Mouse (Mus musculus): ENCODE measurements around the gene Tns4.
A peak's percentile ranks its signal among the peaks of the same experiment; 100 is the strongest.

The Tns4 gene

DNA sequence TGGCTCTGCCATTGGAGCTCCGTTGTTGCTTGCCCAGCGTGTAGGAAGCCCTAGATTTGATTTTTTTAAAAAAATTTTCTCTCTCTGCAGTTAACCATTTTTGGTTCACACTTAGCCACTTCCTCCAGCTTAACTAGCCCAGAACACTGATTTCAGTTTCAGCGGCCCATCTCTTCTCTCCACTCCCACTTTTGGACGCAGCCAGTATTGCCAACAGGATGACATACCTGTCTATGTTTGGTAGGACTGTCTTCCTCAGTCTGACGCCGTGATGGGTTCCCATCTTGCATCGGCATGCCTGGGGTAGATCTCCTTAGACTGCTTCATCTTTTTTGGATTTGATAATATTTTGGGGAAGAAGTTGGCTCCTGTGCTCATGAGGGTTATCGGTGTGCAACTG is 1.3 kb upstream of the Tns4 start:
- DNase-seq (ENCODE audit: low spot score), result no peak

DNA sequence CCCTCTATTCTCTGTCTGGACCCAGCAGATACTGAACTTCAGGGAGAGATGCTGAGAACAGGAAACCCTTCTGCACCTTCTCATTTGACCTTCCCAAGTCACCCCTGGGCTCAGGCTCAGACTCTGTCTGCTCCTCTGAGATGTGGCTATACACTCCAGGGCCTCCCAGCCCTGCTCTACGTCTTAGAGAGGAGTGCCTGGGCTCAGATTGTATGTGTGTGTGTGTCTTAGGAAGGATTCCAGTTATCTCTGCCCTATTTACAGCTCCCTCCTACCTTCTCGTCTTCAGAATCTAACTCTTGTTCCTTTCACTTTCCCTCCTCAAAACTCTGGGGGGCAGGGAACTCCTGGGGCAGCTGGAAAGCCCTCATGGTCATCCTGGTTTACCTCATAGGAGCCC is 620 bp downstream of the Tns4 start:
- no peak for DNase-seq (ENCODE audit: low spot score)

DNA sequence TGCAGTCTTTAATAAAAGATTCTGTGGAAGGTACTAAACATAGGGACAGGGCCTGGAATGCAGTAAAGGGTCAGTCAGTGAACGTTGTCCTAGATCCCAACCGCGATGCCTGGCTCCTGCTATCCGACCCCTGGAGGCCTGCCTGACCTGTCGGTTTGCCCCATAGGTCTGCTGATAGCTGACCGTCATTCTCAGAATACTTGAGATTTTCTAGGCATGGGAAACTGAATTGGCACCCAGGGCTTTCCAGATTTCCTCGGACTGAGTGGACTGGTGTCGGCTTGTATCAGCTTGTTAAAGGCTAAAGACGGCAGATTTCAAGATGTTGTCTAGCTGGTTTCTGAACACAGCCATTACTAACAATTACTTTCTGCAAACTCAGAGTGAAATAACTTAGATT is 4.7 kb downstream of the Tns4 start:
- DNase-seq (ENCODE audit: low spot score), result no peak

DNA sequence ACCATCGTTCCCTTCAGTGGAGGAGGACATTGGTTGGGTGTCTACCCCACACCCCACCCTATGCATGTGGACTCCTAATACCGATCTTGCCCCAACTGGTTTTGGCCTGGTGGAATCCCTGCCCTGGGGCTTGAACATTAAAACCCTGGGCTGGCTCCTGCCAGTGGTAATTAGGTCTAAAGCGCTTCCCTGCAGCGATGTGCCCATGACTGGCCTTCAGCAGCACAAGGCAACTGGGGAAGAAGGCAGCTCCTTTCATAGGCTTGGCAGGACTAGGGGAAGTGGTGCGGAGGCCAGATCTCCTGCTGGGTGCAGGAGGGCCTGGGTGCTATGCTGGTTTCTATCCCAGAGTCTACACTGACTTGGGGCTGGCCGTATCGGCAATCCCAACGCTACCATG is 5.6 kb downstream of the Tns4 start:
- no peak for DNase-seq (ENCODE audit: low spot score)

DNA sequence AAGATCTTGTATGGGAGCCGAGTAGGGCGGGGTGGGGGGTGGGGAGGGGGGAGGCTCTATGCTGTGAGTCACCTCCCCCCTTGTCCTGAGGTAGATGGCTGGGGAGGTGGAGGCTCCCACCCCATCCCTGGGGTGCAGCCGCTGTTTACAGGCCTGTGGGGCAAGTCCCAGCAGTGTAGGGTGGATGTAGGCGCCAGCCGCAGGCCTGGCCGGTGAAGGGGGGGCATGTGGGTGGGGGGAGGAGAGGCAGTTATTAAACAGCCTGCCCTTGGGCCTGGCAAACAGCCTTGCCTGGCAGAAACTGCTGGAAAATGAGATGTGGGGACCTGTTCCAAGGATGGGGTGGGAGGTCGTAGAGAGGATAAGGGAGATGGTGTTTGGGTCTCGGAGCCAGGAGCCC is 7.0 kb downstream of the Tns4 start:
- no peak for DNase-seq (ENCODE audit: low spot score)

DNA sequence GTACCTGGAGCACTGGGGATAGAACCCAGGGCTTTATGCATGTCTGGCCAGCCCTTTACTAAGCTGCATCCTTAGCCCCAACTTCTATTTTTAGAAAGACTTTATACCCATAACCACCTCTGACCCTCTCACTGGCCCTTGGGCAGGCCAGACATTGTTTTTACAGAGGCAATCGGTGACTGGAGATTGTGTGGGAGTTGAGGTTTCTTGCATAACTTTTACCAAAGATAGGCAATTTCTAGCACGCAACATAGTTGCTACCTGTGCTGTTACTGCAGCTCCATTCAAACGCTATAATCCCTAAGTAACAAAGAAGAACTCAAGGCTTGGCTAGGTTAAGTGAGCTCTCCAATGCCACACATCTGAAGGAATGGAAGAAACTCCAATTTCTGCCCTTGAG is 7.5 kb downstream of the Tns4 start:
- no peak for DNase-seq (ENCODE audit: low spot score)

DNA sequence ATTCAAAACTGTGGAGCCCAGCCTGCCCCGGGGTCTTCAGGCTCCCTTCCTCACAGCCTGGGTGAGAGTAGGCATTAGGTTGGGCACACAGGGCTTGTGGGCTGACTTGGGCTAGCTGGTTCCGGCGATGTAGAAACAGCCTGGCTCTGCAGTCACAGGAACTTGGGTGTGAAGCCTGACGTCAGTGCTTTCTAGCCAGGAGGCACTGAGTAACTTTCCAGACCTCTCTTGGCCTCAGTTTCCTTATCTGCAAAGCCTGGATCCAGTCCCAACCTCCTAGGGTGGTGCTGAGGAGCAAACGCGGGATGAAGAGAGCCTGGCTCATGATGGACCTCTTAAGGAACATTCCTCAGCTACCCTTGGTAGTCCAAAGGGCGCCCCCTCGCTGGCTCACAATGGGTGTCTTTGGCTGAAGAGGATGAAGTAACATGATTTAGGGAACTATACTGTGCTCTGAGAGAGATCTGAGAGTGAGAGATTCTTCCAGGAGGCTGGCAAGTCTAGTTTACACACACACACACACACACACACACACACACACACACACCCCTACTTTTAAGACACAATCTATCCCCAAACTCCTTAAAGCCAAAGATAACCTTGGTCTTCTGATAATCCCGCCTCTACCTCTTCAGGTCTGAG is 8.1 kb downstream of the Tns4 start:
- no peak for DNase-seq (ENCODE audit: low spot score)

DNA sequence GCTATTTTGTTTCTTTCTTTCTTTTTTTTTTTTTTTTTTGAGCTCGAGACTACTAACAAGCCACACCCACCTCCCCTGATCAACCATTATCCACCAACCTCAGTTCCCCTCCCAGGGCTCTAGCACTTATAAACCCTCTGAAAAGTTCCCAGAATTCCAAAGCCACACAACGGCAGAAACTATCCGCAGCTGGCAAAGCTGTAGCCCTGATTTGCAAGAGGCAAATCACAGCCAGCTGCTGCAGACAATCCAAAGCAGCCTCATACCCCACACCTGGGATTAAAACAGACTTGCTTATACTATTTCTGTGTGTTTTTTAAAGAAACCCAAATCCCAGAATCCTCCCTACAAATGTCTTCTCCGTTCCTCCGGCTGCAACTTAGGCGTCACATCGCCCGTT is 11.2 kb downstream of the Tns4 start:
- no peak for DNase-seq (ENCODE audit: low spot score)

DNA sequence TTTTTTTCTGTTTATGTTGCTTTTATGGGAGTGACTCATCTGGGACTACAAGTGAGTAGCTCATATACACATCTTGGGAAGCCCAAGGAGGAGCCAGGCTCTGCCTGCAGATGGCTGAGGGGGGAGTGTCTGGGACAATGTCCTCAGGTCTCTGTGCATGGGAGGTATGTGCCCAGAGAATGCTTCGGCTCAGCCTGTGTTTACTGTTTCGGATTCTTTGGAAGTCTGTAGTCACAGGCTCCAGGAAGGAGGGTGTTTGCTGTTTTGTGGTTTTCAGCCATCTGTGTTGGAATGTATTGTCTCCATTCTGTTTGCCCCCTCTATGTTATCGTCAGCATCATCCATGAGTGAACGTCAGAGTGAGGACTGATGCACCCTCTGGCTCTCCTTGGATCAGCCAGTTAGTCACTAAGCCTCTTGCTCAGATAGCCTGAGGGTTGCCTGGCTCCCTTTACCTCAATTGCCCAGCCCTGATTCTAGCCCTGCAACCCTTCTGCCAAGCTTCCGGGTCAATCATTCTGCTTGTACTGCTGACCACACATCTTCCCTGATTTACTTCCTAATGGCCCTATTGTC is 12.3 kb downstream of the Tns4 start:
- no peak for DNase-seq (ENCODE audit: low spot score)

DNA sequence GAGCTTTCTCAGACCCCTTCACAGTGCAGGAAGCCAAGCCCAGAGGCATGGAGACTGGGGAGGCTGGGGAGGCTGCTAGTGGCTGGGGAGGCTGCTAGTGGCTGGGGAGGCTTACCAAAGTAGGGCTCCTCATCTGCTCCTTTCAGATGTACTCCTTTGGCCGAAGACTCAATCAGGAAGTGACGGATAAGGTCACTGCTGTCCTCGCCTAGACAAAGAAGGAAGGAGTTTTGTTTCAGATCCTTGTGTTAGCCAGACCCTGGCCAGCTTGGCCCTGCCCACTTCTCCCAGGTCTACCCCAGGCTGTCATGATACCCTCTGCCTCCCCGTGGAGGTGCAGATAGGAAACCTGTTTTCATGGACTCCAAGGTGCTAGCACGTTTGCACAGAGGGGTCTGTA is 15.3 kb downstream of the Tns4 start:
- DNase-seq (ENCODE audit: low spot score), result no peak

DNA sequence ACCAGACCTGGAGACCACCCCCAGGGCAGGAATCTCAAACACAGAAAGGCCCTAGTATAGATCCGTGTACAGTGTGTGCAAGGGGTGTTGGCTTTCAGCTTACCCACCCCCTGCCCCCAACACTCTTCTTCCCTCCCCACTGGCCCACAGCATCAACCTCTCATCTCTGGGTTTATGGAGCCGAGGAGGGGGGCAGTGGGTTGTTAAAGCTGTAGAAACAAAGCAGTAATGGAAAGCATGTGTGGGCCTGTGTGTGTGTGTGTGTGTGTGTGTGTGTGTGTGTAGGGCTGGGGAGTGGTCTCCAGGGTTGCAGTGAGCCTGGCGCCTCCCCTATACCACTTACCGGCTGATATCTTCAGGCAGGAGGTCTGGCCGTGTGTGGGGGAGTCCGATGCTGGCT is 17.2 kb downstream of the Tns4 start:
- peak; percentile 63 for DNase-seq (ENCODE audit: low spot score)

DNA sequence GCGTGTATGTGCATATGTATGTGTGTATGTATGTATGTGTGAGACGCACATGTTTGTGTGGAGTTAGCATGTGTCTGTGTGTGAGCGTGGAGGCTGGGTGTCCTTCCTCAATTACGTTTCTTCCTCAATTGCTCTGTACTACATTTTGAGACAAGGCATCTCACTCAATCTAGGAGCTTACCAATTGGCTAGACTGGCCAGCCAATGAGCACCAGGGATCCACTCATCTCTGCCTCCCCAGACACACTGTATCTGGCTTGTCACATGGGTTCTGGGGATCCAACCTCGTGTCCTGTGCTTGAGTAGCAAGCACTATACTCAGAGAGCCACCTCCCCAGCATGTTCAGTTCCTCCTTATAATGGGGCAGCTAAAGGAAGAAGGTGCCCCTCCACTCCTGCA is 20.7 kb downstream of the Tns4 start:
- DNase-seq (ENCODE audit: low spot score), result no peak

DNA sequence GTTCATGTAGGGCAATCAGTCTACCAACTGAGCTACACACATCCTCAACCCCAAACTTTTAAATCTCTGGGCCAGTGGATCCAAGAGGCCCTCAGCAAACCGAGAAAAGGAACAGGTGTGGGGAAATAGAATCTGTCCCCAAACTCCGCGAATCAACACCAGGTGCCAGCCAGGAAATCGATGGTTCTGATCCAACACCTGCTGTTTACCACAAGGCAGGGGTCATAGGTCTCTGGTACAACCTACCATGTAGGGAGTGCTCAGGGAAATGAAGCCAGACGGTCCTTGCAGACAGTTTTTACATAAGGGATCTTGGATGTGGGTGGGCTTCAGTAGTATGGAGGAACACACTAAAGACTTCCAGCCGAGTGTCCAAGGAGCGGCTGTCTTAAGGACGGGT is 21.5 kb downstream of the Tns4 start:
- DNase-seq (ENCODE audit: low spot score), result no peak

DNA sequence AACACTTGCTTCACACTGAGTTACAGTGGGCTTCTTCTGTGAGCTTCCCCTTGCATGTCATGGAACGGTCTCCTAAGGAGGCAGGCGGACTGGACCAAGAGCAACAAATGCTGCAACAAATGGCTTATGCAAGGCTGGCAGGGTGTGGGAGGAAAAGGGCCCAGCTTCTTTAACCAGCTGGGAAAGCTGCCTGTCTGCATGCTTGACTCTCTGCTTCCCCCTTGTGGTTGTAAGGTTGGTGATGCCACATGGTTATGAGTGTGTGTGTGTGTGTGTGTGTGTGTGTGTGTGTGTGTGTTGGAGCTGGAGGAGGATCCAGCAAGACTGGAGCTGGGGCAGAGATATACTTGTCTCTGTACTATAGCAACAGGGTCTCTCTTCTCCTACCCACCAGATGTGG is 23.1 kb downstream of the Tns4 start:
- DNase-seq (ENCODE audit: low spot score), result peak; percentile 82

DNA sequence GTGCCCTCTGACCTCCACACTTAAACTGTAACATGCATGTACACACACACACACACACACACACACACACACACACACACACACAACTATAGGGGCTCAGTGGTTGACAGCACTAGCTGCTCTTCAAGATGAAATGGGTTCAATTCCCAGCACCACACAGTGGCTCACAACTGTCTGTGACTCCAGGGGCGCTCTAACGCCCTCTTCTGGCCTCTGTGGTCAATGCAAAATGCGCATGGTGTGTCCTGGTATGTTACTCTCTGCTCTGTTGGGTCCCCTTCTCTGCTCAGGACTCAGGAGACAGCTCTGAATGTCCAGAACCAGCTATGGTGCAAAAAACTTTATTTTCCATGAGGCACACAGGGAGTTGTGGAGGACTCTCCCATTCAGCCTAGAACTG is 23.8 kb downstream of the Tns4 start:
- no peak for DNase-seq (ENCODE audit: low spot score)

DNA sequence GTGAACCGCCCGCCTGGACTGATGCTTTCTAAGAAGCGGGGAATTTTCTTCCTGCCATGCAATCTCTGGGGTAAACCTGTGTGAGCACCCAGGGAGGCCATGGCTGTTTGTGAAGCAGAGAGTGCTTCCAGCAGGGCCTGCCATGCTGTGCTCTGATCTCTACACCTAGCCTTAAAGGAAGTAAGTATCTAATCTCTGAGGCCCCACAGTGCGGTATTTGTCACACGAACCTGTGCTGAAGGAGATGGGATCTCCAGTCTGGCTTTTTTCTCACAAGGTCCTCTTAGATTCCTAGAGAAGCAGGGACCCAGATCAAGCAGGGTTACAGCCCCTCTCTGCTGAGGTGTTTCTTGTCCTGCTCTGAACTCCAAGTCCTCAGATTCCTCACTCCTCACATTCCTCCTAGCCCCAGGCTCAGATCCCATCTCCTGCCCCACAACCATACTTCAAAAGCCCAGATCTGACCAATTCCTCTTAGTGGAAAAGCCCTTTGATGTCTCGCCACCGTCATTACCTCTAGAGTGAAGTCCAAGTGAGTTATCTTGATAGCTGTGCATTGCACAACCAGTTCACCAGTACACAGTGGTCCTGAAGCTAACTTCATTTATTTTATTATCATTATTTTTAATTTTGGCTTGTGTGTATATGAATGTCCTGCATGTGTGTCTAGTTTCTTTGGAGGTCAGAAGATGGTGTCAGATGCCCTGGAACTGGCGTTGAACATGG is 25.5 kb downstream of the Tns4 start:
- no peak for DNase-seq (ENCODE audit: low spot score)

DNA sequence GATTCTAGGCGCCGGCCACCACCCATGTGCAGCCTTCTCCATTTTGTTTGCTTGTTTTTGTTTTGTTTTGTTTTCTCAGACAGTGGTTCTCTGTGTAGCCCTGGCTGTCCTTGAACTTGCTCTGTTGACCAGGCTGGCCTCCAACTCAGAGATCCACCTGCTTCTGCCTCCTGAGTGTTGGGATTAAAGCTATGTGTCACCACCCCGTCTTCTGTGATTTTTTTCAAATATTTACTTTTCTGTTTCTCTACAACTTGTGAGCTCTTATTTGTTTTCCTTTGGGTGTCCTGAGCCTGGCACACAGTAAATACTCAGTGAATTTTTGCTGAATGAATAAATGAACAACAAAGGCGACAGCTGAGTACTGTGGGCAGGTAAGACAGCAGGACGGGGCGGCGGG is 26.4 kb downstream of the Tns4 start:
- DNase-seq (ENCODE audit: low spot score), result no peak

DNA sequence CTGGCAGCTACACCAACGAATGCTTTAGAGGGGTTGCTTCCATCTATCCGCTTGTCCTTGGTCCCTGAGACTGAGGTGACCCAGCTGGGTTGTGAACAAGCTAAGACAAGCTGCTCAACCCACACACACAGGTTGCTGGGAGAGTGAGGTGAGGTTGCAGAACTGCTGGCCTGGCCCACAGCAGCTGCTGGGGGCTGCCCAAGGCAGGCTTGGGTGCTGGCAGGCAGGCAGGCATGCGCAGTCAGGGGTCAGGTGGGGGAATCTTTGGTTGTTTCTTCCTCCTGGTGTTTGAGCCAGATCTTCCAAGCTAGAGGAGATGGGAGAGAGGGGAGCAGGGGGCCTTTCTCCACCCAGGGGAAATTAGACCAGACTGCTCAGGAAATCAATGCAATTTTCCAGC is 28.7 kb downstream of the Tns4 start:
- no peak for DNase-seq (ENCODE audit: low spot score)

DNA sequence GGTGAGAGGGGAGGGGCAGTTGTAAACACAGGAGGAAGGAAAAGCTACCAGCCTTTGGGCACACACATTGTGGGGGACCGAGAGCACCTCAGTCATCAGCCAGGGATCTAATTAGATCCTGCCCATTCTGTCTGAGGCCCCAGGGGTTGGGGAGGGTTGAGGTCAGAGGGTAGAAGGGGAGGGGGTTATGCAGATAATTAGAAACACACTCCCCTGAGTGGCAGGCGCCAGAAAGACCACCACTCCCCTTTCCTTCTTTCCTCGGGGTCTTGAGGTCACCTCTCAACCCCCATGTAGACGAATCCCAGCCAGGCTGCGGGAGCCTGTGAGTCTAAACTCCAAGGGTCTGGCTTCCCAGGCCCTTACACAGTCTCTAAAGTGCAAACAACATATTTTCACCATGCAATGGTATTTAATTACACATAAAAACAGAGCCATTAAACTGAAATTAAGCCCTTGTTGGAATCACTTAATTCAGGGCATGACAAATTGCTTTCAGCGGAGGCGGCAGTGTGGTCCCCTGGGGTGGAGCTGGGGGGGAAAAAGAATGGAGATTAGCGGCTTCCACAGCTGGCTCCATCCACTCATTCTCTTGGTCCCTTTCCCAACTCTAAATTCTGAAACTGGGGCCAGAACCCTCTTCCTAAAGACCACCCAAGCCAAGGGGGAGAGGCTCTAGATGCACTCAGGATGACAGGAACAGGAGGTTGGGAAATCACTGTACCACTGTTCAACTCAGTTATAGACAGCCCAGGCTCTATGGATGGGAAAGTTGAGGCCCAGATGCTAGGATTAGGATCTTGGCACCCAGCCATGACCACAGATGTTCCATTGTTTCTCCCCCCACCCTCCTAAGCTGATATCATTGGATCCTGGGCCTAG is 33.3 kb downstream of the Tns4 start:
- DNase-seq (ENCODE audit: low spot score), result no peak

DNA sequence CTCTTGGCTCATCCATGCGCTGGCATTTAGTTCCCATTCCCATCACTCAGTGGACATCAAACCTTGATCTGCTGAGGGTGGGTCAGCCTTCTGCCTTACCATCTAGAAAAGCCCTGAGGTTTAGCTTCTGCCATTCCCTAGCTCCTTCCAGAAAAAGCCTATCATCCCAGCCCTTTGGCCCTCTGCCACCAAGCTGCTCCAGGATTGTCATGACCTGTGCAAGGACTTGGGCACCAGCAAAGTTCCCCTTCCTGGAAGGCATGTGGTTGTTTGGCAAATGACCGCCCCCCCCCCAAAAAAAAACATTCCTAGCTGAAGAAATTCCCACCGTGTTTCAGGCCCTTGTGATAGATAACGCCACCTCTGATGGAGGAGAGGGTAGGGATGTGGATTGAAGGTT is 34.0 kb downstream of the Tns4 start:
- DNase-seq (ENCODE audit: low spot score), result no peak

DNA sequence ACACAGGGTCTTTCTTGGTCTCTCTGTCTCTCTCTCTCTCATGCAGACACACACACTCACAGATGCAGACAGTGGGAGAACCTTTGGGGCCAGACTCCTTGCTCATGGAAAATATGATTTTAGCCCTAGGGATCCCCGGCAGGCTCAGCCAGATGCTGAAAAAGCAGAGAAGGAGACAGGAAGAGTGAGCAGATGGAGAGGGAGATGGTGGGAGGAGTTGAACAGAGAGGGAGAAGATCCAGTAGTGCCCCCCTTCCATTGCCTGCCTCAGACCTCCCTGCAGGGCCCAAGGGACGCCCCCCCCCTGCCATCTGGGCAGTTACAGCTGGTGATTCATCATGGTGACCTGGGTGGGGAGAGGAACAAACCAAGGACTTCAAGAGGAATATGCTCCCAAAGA is 41.5 kb downstream of the Tns4 start:
- DNase-seq (ENCODE audit: low spot score), result no peak

DNA sequence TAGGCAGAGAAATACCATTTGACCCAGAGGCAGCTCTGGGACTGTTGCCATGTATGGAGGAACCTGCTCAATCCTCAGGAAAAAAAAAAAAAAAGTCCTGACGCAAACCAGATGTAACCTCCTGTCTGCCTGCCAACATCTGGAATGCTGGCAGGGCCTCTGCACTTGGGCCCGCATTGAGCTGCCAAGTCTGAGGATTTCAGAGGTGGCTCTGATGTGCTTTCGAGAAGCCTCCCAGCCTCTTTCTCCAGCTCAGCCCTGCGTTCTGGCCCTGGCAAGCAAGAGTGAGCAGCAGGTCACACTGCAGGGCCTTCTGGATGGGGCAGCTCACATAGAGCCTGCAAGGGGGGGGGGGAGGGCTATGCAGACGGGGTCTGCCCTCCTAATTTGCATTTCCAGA is 42.0 kb downstream of the Tns4 start:
- no peak for DNase-seq (ENCODE audit: low spot score)

Data from yolk sac, embryonic 10.5 days (tissue).